Mouse (Mus musculus): ENCODE results near the gene AW822073.
"Not testable (repeated sequence)": the region's sequence is repeated elsewhere in the genome, so short reads cannot be mapped to it uniquely, and the experiment has no call there.

Gene AW822073

GRCm38 (mm10) chr10:58224827-58225785, at the start of gene AW822073:
Gene AW822073 (minus strand): TSS chr10:58224930.
- peak; percentile 50 for DNase-seq

- no peak for DNase-seq
These were observed 33.7 kb upstream of the AW822073 start for GRCm38 (mm10) chr10:58258466-58258865.

GRCm38 (mm10) chr10:58255954-58256353, 31.2 kb upstream of the AW822073 start:
- no peak for DNase-seq

- DNase-seq: peak; percentile 96
These were observed 30.6 kb upstream of the AW822073 start, which contains the start of gene Gcc2 for GRCm38 (mm10) chr10:58255213-58255892. Gene Gcc2 (plus strand): TSS chr10:58255497.

GRCm38 (mm10) chr10:58254635-58255175, 30.0 kb upstream of the AW822073 start:
- DNase-seq: no peak

- DNase-seq: no peak
These were observed 24.8 kb upstream of the AW822073 start for GRCm38 (mm10) chr10:58249535-58249934.

- peak; percentile 46 for DNase-seq
These were observed 14.4 kb upstream of the AW822073 start for GRCm38 (mm10) chr10:58238984-58239740.

- DNase-seq: no peak
These were observed 11.9 kb upstream of the AW822073 start, which contains the start of gene Gm4981 for GRCm38 (mm10) chr10:58236613-58237012. Gene Gm4981 (minus strand): TSS chr10:58236701.

GRCm38 (mm10) chr10:58234985-58235384, 10.3 kb upstream of the AW822073 start:
- not testable (repeated sequence) for DNase-seq

GRCm38 (mm10) chr10:58233740-58234121, 9.0 kb upstream of the AW822073 start:
- DNase-seq: not testable (repeated sequence)

- not testable (repeated sequence) for DNase-seq
These were observed 8.5 kb upstream of the AW822073 start for GRCm38 (mm10) chr10:58233054-58233739.

GRCm38 (mm10) chr10:58232641-58232969, 7.9 kb upstream of the AW822073 start, which contains the start of gene Duxf3:
Gene Duxf3 (minus strand): TSS chr10:58232675.
- DNase-seq: not testable (repeated sequence)

GRCm38 (mm10) chr10:58231779-58232640, 7.3 kb upstream of the AW822073 start:
- peak; percentile 76 for DNase-seq

GRCm38 (mm10) chr10:58231088-58231487, 6.4 kb upstream of the AW822073 start:
- DNase-seq: peak; percentile 43

- not testable (repeated sequence) for DNase-seq
These were observed 5.3 kb upstream of the AW822073 start for GRCm38 (mm10) chr10:58230021-58230420.

- not testable (repeated sequence) for DNase-seq
These were observed 3.1 kb upstream of the AW822073 start for GRCm38 (mm10) chr10:58227798-58228197.

- DNase-seq: not testable (repeated sequence)
These were observed 1.6 kb upstream of the AW822073 start for GRCm38 (mm10) chr10:58226357-58226756.

- peak; percentile 72 for DNase-seq
These were observed 541 bp downstream of the AW822073 start for GRCm38 (mm10) chr10:58223972-58224805.

GRCm38 (mm10) chr10:58223161-58223560, 1.6 kb downstream of the AW822073 start:
- DNase-seq: not testable (repeated sequence)

GRCm38 (mm10) chr10:58221571-58221970, 3.2 kb downstream of the AW822073 start:
- not testable (repeated sequence) for DNase-seq
